Mouse (Mus musculus) lung, postnatal 0 days (tissue): Measurements from ENCODE around the gene Cnep1r1.

Experiments used
- CTCF ChIP-seq: IDR thresholded peaks from 2 replicates; pipeline ENCODE4 v1.5.1; 2016; ENCODE audit warnings: antibody characterized with exemption, mild to moderate bottlenecking
- EP300 ChIP-seq: IDR thresholded peaks from 2 replicates; pipeline ENCODE4 v1.6.1; 2016; ENCODE audit warnings: antibody characterized with exemption, mild to moderate bottlenecking, control low read depth

GRCm38 (mm10) chr8:88144041-88144440, 25.5 kb downstream of the Cnep1r1 start:
- TF ChIP-seq EP300, result no peak
- no peak for TF ChIP-seq CTCF
